Mouse (Mus musculus) midbrain, embryonic 14.5 days (tissue): Measurements from ENCODE around the gene Plppr5. TPM values are rescaled to one million over a fixed set of nuclear protein-coding genes. Genes with fewer than 3 reads are reported as not detected.
A peak's percentile ranks its signal among the peaks of the same experiment; 100 is the strongest.

Experiments
- ATAC-seq: fragments of 200-750 bp; cut with Nextera tagmentation; 2 replicates; pipeline ENCODE4 v1.8.0; 2017; ENCODE audit warnings: moderate number of reproducible peaks, moderate library complexity; ENCODE audit not compliant: low FRiP score, low TSS enrichment
- DNase-seq: peaks from one replicate; pipeline ENCODE4 v3.0.0-alpha.2; 2015
- H3K27ac ChIP-seq: fragments of 300-500 bp; sonication (generic); replicated peaks from 2 replicates; pipeline ENCODE4 v1.5.1; 2014; ENCODE audit warnings: mild to moderate bottlenecking, low read depth, low read length, moderate library complexity
- H3K27me3 ChIP-seq: fragments of 300-500 bp; sonication (generic); 2 replicates; pipeline ENCODE4 v1.6.1; 2014; ENCODE audit warnings: low read length, control low read depth, mixed read lengths; ENCODE audit not compliant: control insufficient read depth, insufficient read depth
- H3K36me3 ChIP-seq: fragments of 300-500 bp; sonication (generic); 2 replicates; pipeline ENCODE4 v1.6.1; 2014; ENCODE audit warnings: low read length, control low read depth; ENCODE audit not compliant: control insufficient read depth, insufficient read depth
- H3K4me1 ChIP-seq: fragments of 300-500 bp; sonication (generic); 2 replicates; pipeline ENCODE4 v1.6.1; 2014; ENCODE audit warnings: mild to moderate bottlenecking, antibody characterized with exemption, low read length, control low read depth; ENCODE audit not compliant: control insufficient read depth, insufficient read depth
- H3K4me2 ChIP-seq: fragments of 300-500 bp; sonication (generic); 2 replicates; pipeline ENCODE4 v1.6.1; 2014; ENCODE audit warnings: mild to moderate bottlenecking, low read length, moderate library complexity
- H3K4me3 ChIP-seq: fragments of 300-500 bp; sonication (generic); replicated peaks from 2 replicates; pipeline ENCODE4 v1.5.1; 2014; ENCODE audit warnings: low read depth, low read length
- H3K9ac ChIP-seq: fragments of 300-500 bp; sonication (generic); replicated peaks from 2 replicates; pipeline ENCODE4 v1.6.1; 2014; ENCODE audit warnings: mild to moderate bottlenecking, low read length, moderate library complexity
- H3K9me3 ChIP-seq: fragments of 300-500 bp; sonication (generic); 2 replicates; pipeline ENCODE4 v1.6.1; 2016; ENCODE audit warnings: low read length, control low read depth, mixed read lengths; ENCODE audit not compliant: control insufficient read depth
- WGBS: fragments of 180-500 bp; shearing (Covaris S2); extraction: QIAGEN DNeasy Blood & Tissue Kit; methylation state at CpG from one replicate; pipeline ENCODE4 v1.1.7; 2014; 5-methylcytosine and 5-hydroxymethylcytosine counted together
- polyA plus RNA-seq: library from polyadenylated mRNA; unstranded; fragments of >200 nt; fragmentation: Nextera tagmentation; extraction: Ambion mirVana; gene quantifications from 2 replicates; pipeline ENCODE4 v1.2.1, GENCODE M21; 2014

Gene Plppr5
- polyA plus RNA-seq, 1 experiment from 2014 or later = 5.8 TPM

DNA sequence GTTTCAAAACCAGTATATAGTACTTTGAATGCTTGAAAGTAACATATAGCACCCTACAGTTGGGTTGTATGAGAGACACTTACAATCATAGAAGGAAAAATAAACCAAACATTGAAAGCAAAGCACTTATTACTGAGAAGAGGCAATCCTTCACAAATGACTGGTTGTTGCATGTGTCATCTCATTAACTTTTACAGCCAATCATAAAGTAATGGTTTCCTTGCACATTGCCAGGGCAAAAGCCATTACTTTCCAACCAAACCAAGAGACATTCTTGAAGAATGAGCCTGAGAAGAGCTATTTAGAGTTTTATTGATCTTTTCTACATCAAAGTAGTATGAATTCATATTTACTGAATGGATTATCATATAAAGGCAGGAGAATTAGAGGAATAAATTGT is 148.8 kb downstream of the Plppr5 start:
- no peaks in the 10 kb centered on the region for H3K27me3 ChIP-seq
- H3K4me2 ChIP-seq = no peak overlapping the region
- DNase-seq = no peak
- no peak overlapping the region for H3K27ac ChIP-seq
- no peaks in the 10 kb centered on the region for H3K4me1 ChIP-seq
- no peak overlapping the region for H3K4me3 ChIP-seq
- ATAC-seq = no peak
- no peak overlapping the region for H3K9ac ChIP-seq
- H3K9me3 ChIP-seq = no peaks in the 10 kb centered on the region
- H3K36me3 ChIP-seq = no peaks in the 10 kb centered on the region

GRCm38 (mm10) chr3:117724521-117724920 is 149.9 kb downstream of the Plppr5 start:
- Histone ChIP-seq H3K27me3 (no peaks in the 10 kb centered on the region), H3K9ac (no peak overlapping the region), H3K9me3 (no peaks in the 10 kb centered on the region), H3K27ac (no peak overlapping the region), H3K4me3 (no peak overlapping the region), H3K4me1 (no peaks in the 10 kb centered on the region), H3K4me2 (no peak overlapping the region), H3K36me3 (no peaks in the 10 kb centered on the region)
- DNase-seq (no peak), ATAC-seq (no peak)
- 67% methylated on average over 5 of the region's 5 CpGs for WGBS

DNA sequence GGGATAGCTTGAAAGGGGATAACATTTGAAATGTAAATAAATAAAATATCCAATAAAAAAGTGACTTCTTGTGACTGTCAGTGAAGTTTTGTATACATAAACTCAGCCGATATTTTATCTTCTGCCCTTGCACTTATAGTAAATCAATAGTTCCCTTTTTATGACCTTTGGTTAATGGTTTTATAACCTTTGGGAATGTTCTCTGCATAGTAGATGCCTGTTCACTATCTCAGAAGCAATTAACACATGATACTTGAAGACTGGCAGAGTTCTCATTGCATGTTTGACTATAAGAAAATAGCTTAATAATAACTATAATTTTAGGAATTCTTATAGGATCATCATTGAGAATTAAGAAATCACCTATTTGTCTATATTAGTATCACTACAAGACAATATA is 150.9 kb downstream of the Plppr5 start:
- Histone ChIP-seq H3K4me2 (no peak overlapping the region), H3K4me3 (no peak overlapping the region), H3K27me3 (no peaks in the 10 kb centered on the region), H3K36me3 (no peaks in the 10 kb centered on the region), H3K4me1 (no peaks in the 10 kb centered on the region), H3K9ac (no peak overlapping the region), H3K27ac (no peak overlapping the region), H3K9me3 (no peaks in the 10 kb centered on the region)
- WGBS = 97% methylated on average over 1 of the region's 1 CpGs
- no peak for DNase-seq
- ATAC-seq = no peak

- Histone ChIP-seq H3K4me1 (no peaks in the 10 kb centered on the region), H3K27ac (no peak overlapping the region), H3K4me2 (no peak overlapping the region), H3K9ac (no peak overlapping the region), H3K4me3 (no peak overlapping the region), H3K9me3 (no peaks in the 10 kb centered on the region), H3K36me3 (no peaks in the 10 kb centered on the region), H3K27me3 (no peaks in the 10 kb centered on the region)
- DNase-seq = peak; percentile 45
- ATAC-seq = no peak
- 39% methylated on average over 1 of the region's 1 CpGs for WGBS
These were observed 153.5 kb downstream of the Plppr5 start for GRCm38 (mm10) chr3:117728136-117728535.

DNA sequence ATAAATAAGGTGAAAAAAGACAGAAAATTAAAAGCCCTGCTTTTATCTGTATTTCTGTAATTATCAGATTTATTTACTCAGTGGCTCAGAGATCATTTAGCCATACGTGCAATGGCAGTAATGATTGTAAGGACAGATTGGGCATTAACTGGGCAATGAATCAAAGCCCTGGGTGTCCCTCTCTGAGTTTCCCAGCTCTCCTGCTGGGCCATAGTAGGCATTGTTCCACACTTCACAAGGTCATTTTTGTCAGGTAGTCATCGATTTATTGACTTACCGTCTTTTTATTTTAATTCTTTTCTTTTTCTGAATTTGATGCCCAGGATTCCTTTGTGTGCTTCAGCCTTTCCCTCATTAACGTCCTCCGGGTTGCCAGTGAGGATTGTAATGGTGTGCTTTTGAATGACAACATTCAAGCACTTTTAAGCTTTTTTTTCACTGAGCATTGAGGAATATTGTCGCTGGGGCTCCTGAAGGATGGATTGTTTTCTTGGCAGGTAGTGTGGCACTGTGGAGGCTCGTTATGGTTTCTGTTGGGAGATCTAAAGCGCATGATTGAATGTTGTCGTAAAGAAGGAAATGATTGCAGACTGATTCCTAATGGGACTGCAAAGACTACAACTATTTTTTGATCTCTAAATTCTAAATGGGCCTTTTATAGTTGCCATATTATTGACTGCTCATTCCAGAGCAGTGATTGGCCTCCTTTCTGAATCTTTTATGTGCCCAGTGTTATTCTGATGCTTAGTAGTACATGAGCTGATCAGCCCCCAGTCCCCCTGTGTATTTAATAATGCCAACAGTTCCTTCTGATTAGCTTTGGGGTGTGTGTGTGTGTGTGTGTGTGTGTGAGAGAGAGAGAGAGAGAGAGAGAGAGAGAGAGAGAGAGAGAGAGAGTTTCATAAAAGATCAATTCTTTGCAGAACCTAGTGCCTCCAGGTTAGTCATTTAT is 154.8 kb downstream of the Plppr5 start:
- DNase-seq = peak; percentile 29
- no peaks in the 10 kb centered on the region for H3K4me1 ChIP-seq
- H3K9me3 ChIP-seq = no peaks in the 10 kb centered on the region
- H3K27me3 ChIP-seq = no peaks in the 10 kb centered on the region
- ATAC-seq = no peak; the same call in 1 of the 2 replicates
- no peak overlapping the region for H3K9ac ChIP-seq
- H3K4me3 ChIP-seq = no peak overlapping the region
- WGBS = 59% methylated on average over 9 of the region's 9 CpGs
- no peak overlapping the region for H3K4me2 ChIP-seq
- 0 out of 2 replicates have a peak overlapping the region, but pooled peaks have one; percentile 14 for H3K27ac ChIP-seq
- H3K36me3 ChIP-seq = no peaks in the 10 kb centered on the region

DNA sequence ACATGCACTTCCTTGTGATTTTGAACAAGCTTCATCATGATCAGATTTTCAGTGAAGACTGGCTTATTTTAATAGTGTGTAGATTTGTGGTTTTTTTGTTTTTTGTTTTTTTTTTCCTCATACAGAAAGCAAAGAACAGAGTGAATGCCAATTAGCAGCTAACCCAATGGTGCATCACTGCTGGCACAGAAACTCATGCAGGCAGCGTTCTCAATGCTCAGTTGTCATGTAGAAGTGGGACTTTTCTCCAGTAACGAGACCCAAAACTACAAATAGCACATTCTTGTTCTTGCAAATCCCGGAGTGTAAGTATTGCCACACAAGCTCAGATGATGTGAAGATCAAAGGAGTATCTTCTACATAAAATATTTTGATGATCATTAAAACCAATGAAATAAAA is 156.9 kb downstream of the Plppr5 start:
- H3K4me2 ChIP-seq = no peak overlapping the region
- 63% methylated on average over 3 of the region's 3 CpGs for WGBS
- no peaks in the 10 kb centered on the region for H3K9me3 ChIP-seq
- H3K36me3 ChIP-seq = no peaks in the 10 kb centered on the region
- ATAC-seq (no peak), DNase-seq (peak; percentile 35)
- H3K4me1 ChIP-seq = no peaks in the 10 kb centered on the region
- H3K27me3 ChIP-seq = no peaks in the 10 kb centered on the region
- no peak overlapping the region for H3K4me3 ChIP-seq
- no peak overlapping the region for H3K27ac ChIP-seq
- no peak overlapping the region for H3K9ac ChIP-seq

DNA sequence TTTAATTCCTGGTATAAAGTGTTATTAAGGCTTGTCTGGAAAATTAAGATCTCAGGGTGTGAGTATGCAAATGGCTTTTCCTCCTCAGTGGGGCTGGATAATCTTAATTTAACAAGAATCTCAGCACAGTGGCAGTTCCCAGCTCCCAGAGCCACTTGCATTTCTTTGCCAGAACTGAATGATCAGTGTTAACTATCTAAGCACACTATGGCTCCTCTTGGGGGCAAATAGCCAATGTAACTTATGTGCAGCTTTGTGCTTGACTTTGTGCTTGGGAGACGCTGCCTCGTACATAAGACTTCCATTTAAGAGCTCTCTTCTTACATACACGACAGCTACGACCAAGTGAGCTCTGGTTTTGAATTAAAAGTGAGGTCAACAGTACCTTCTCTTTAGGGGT is 158.0 kb downstream of the Plppr5 start:
- H3K9me3 ChIP-seq = no peaks in the 10 kb centered on the region
- H3K27ac ChIP-seq = no peak overlapping the region
- no peak overlapping the region for H3K9ac ChIP-seq
- H3K27me3 ChIP-seq = no peaks in the 10 kb centered on the region
- no peaks in the 10 kb centered on the region for H3K4me1 ChIP-seq
- DNase-seq (peak; percentile 8), ATAC-seq (no peak)
- no peaks in the 10 kb centered on the region for H3K36me3 ChIP-seq
- 71% methylated on average over 4 of the region's 4 CpGs for WGBS
- H3K4me3 ChIP-seq = no peak overlapping the region
- H3K4me2 ChIP-seq = no peak overlapping the region
